Mouse (Mus musculus) forebrain, embryonic 12.5 days (tissue): ENCODE data around the gene Hsp90ab1. TPM values are rescaled to one million over a fixed set of nuclear protein-coding genes. Genes with fewer than 3 reads are reported as not detected.

ENCODE experiments used
- ATAC-seq: fragments of 200-750 bp; cut with Nextera tagmentation; 2 replicates; pipeline ENCODE4 v1.8.0; 2017; ENCODE audit warnings: moderate TSS enrichment; ENCODE audit not compliant: low FRiP score
- H3K27ac ChIP-seq: fragments of 300-500 bp; sonication (generic); 2 replicates; pipeline ENCODE4 v1.5.1; 2016; ENCODE audit warnings: mild to moderate bottlenecking
- H3K27me3 ChIP-seq: fragments of 300-500 bp; sonication (generic); 2 replicates; pipeline ENCODE4 v1.6.1; 2016; ENCODE audit warnings: mild to moderate bottlenecking
- H3K36me3 ChIP-seq: fragments of 300-500 bp; sonication (generic); replicated peaks from 2 replicates; pipeline ENCODE4 v1.6.1; 2016; ENCODE audit warnings: mild to moderate bottlenecking
- H3K4me1 ChIP-seq: fragments of 300-500 bp; sonication (generic); 2 replicates; pipeline ENCODE4 v1.6.1; 2016
- H3K4me2 ChIP-seq: fragments of 300-500 bp; sonication (generic); 2 replicates; pipeline ENCODE4 v1.6.1; 2016; ENCODE audit warnings: mild to moderate bottlenecking, moderate library complexity
- H3K4me3 ChIP-seq: fragments of 300-500 bp; sonication (generic); replicated peaks from 2 replicates; pipeline ENCODE4 v1.5.1; 2016; ENCODE audit warnings: mild to moderate bottlenecking
- H3K9ac ChIP-seq: fragments of 300-500 bp; sonication (generic); 2 replicates; pipeline ENCODE4 v1.6.1; 2016; ENCODE audit warnings: mild to moderate bottlenecking
- H3K9me3 ChIP-seq: fragments of 300-500 bp; sonication (generic); 2 replicates; pipeline ENCODE4 v1.6.1; 2016
- WGBS: fragments of 180-500 bp; shearing (Covaris S2); methylation state at CpG from one replicate; pipeline ENCODE4 v1.1.7; 2016; 5-methylcytosine and 5-hydroxymethylcytosine counted together
- polyA plus RNA-seq: library from polyadenylated mRNA; unstranded; fragments of >200 nt; fragmentation: Nextera tagmentation; extraction: Ambion mirVana; gene quantifications from 2 replicates; pipeline ENCODE4 v1.2.1, GENCODE M21; 2016

Gene Hsp90ab1
- polyA plus RNA-seq, result 1,580 and 1,603 TPM in 2 replicates

DNA sequence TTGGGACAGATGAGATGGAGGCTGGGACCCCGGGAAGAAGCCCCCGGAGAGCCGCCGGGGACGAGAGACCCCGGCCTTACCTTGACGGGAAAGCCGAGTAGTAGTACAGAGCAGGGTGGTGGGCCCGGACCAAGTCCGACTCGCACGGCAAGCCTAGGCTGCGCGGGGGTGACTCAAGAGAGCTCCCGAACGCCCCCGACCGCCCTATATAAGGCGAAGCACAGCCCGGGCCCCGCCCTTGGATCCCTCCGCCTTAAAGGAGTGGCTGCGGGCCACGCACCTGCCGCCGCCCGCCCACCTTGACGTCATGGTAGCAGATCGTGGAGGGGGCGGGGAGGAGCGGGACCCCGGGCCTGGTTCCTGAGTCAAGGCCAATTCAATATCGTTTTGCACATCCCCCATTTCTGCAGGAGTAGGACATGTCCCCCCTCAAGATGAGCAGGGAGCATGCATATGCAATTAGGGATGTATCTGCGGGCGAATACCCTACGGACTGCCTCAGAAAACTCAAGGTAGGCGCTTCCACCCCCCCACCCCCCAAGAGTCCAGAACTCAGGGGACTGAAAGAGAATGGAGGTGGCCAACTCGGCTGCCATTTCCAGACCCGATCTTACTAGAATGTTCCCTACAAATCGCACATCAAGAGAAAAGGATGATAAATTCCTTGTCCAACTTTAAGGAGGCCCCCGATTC is at the start of gene Hsp90ab1:
Gene Hsp90ab1 (minus strand): TSS at position 185 of the 693 bp plus-strand sequence.
- no peaks in the 10 kb centered on the region for H3K9me3 ChIP-seq
- peak; percentile 89 for ATAC-seq
- WGBS, result under 1% methylated on average over 41 of the region's 41 CpGs
- H3K9ac ChIP-seq, result peak within 1 kb of the TSS; percentile 95
- H3K36me3 ChIP-seq, result peaks cover 36% of the 10 kb centered on the region
- H3K4me1 ChIP-seq, result peaks cover 41% of the 10 kb centered on the region
- peak within 1 kb of the TSS; percentile 98 for H3K27ac ChIP-seq
- no peaks in the 10 kb centered on the region for H3K27me3 ChIP-seq
- H3K4me3 ChIP-seq, result peak within 1 kb of the TSS; percentile 97
- H3K4me2 ChIP-seq, result peak within 1 kb of the TSS; percentile 81

DNA sequence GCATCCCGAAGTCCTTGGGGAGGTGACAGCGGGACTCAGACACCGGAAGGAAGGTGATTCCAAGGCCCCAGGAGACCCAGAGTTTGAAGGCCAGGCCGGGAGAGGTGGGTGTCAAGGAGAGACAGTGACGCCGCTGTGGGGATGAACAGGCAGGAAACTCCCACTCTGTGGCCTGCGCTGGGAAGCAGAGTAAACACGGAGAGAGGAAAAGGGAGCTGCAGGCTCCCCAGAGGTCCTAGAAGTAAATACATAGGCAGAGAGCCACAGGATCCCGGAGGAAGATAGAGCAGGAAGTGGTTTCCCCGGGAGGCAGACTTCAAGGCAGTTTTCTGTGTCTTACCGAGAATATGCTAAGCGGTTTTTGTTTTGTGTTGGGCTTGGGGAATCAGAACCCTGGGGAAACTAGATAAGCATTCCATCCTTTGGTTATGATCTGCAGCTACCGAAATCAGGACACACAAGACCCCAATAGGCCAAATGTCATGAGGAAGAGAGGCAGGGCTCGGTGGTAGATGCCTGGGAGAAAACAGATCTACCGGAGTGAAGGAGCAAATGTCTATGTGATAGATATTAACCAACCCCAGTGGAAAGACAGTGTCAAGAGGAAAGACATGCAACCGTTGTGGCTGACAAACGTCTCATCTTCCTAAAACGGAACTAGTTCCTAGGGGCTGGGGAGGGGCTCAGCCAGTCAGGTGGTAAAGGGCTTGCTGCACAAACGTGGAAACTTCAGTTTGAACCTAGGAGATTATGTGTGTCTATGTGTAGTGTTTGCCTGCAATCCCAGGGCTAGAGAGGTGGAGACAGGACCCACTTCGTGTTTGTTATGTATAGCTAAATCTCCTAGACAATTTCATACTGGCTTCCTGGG is 46.5 kb upstream of the Hsp90ab1 start:
- Histone ChIP-seq H3K27me3 (peaks cover 4% of the 10 kb centered on the region; the same call in 1 of the 2 replicates), H3K27ac (peak overlapping the region; percentile 33; the same call in 1 of the 2 replicates), H3K4me3 (no peak overlapping the region; the same call in 1 of the 2 replicates), H3K4me1 (peaks cover 9% of the 10 kb centered on the region), H3K4me2 (peak overlapping the region; percentile 27), H3K36me3 (no peaks in the 10 kb centered on the region), H3K9ac (0 out of 2 replicates have a peak overlapping the region, but pooled peaks have one; percentile 22), H3K9me3 (no peaks in the 10 kb centered on the region)
- 37% methylated on average over 20 of the region's 20 CpGs for WGBS
- no peak for ATAC-seq

DNA sequence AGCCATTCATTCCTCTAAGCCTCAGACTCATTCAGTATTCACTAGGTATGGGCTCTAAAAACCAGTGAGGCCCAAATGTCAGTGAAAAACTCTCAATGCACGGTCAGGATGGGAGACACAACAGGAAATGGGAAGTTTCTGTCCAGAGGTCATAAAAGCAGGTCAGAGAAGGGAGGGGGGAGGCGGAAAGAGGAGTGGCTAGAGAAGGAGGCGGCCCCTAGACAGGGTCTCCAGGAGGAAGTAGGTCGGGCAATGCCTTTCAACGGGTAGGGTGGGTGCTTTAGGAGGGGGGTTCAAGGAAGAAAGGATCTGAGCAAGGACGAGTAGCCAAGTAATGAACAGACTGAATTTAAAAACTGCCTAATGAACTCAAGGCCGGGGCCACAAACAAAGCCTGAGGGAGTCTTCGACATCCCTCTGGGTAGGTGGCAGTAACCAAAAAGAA is 45.9 kb upstream of the Hsp90ab1 start:
- H3K4me2 ChIP-seq, result peak overlapping the region; percentile 27
- peaks cover 9% of the 10 kb centered on the region for H3K4me1 ChIP-seq
- no peak for ATAC-seq
- WGBS, result 12% methylated on average over 8 of the region's 8 CpGs
- H3K9ac ChIP-seq, result 0 out of 2 replicates have a peak overlapping the region, but pooled peaks have one; percentile 22
- no peak overlapping the region; the same call in 1 of the 2 replicates for H3K4me3 ChIP-seq
- peaks cover 4% of the 10 kb centered on the region; the same call in 1 of the 2 replicates for H3K27me3 ChIP-seq
- no peaks in the 10 kb centered on the region for H3K36me3 ChIP-seq
- H3K9me3 ChIP-seq, result no peaks in the 10 kb centered on the region
- 0 out of 2 replicates have a peak overlapping the region, but pooled peaks have one; percentile 33 for H3K27ac ChIP-seq

DNA sequence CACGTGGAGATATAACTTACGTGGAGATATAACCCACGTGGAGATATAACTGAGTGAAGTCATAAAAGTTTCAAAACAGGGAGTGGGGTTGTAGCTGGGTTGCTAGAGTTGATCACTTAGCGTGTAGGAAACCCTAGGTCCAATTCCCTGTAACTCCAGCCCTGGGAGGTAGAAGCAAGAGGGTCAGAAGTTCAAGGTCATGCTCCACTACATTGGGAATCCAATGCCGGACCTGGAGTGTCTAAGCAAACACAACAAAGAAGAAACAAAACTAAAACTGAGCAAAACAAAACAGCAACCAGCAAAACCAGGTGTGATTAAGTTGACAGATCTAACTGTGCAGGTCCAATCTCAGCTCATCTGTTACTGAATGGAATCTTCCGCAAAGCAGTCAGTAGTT is 44.6 kb upstream of the Hsp90ab1 start:
- Histone ChIP-seq H3K36me3 (no peaks in the 10 kb centered on the region), H3K27ac (no peak overlapping the region), H3K4me3 (no peak overlapping the region), H3K9ac (no peak overlapping the region), H3K4me1 (peaks cover 9% of the 10 kb centered on the region), H3K27me3 (peaks cover 4% of the 10 kb centered on the region; the same call in 1 of the 2 replicates), H3K4me2 (no peak overlapping the region), H3K9me3 (no peaks in the 10 kb centered on the region)
- no peak for ATAC-seq
- WGBS, result 95% methylated on average over 6 of the region's 6 CpGs

DNA sequence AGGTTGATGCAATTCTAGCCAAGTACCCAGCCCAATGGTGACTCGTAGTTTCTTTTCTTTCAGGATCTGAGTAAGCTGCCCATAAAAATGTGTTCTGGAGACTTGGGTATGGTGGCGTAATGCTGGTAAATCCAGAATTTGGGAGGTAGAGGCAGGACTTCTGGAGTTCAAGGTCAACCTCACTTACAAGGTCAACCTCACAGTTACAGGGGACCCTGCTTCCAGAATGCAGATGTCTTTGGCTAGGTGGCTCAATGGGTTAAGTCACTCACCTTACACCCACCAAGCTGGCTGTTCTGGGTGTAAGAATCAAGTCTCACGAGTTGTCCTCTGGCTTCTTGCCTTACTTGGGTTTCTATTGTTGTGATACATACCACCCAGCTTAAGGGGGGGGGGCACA is 43.6 kb upstream of the Hsp90ab1 start:
- no peaks in the 10 kb centered on the region for H3K36me3 ChIP-seq
- H3K27ac ChIP-seq, result no peak overlapping the region
- H3K4me1 ChIP-seq, result peaks cover 9% of the 10 kb centered on the region
- 85% methylated on average over 3 of the region's 3 CpGs for WGBS
- H3K9ac ChIP-seq, result no peak overlapping the region
- no peak overlapping the region for H3K4me3 ChIP-seq
- no peak overlapping the region for H3K4me2 ChIP-seq
- no peaks in the 10 kb centered on the region for H3K9me3 ChIP-seq
- no peak for ATAC-seq
- H3K27me3 ChIP-seq, result peaks cover 4% of the 10 kb centered on the region; the same call in 1 of the 2 replicates

DNA sequence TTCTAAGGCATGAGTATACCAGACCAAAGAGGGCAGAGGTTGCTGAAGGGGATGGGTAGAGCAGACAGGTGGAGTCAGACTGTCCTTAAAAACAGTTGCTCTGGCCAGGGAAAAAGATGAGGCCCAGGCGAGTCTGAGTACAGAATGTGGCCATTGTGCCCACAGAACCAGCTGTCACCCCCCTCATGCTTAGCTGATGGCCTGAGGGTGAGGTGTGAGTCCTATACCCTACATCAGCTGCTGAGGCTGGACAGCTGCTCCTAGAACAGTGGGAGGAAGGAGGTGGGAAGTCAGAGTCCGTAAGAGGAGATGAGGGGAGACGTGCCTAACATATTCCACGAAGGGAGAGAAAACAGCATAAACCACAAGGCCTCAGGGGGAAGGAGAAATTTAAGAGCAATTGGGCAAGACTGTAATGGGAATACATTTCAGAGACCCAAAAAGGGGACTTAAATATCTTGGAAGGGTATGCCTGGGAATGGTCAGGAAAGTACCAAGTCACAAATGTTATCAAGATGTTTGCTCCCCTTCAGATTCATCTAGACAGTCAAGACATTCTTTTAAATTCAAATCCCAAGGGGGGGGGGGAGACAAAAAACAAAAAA is 43.1 kb upstream of the Hsp90ab1 start:
- no peak overlapping the region for H3K4me2 ChIP-seq
- H3K9me3 ChIP-seq, result no peaks in the 10 kb centered on the region
- no peak overlapping the region for H3K4me3 ChIP-seq
- H3K27me3 ChIP-seq, result peaks cover 4% of the 10 kb centered on the region; the same call in 1 of the 2 replicates
- no peak overlapping the region for H3K9ac ChIP-seq
- peaks cover 9% of the 10 kb centered on the region for H3K4me1 ChIP-seq
- whole genome bisulfite sequencing, result 74% methylated on average over 4 of the region's 4 CpGs
- no peaks in the 10 kb centered on the region for H3K36me3 ChIP-seq
- no peak overlapping the region for H3K27ac ChIP-seq
- ATAC-seq, result no peak

DNA sequence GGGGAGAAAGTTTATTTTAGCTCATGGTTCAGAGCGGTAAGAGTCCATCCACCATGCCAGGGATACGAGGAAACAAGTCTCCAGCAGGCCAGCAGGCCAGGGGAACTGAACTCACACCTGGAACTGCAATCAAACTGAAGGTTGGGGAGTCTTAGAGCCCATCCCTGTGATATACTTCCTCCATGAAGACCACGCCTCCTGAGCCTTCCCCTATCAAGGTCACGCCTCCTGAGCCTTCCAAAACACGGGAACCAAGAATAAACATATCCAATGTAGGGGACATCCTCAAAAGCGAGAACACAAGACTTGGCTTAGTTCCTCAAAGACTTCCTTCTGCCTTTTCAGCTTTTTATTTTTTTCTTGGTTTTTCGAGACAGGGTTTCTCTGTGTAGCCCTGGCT is 39.9 kb upstream of the Hsp90ab1 start:
- Histone ChIP-seq H3K4me1 (peaks cover 8% of the 10 kb centered on the region; the same call in 1 of the 2 replicates), H3K4me2 (no peak overlapping the region), H3K27ac (no peak overlapping the region), H3K9me3 (no peaks in the 10 kb centered on the region), H3K27me3 (no peaks in the 10 kb centered on the region), H3K4me3 (no peak overlapping the region), H3K9ac (no peak overlapping the region), H3K36me3 (no peaks in the 10 kb centered on the region)
- WGBS, result 90% methylated on average over 7 of the region's 7 CpGs
- ATAC-seq, result no peak

DNA sequence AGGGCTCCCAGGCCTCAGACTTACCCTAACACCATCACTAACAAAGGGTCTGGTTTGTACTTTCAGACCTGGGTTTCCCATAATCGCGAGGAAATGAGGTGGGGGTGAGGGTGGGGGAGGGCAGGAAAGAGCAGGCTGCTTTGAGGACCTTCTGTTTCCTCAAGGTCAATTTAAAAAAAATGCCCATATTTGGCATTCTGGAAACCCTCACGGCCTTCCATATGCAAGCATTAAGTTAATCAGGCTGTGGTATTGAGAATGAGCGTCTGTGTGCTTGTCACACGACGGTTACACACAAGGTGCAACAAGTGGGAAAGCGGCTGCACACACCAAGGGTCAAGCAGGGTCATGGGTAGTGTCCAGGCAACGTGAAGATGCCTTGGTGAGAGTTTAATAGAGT is 38.9 kb upstream of the Hsp90ab1 start:
- H3K27ac ChIP-seq, result no peak overlapping the region
- ATAC-seq, result no peak
- no peaks in the 10 kb centered on the region for H3K9me3 ChIP-seq
- no peak overlapping the region for H3K9ac ChIP-seq
- WGBS, result 88% methylated on average over 8 of the region's 8 CpGs
- H3K27me3 ChIP-seq, result no peaks in the 10 kb centered on the region
- peaks cover 8% of the 10 kb centered on the region; the same call in 1 of the 2 replicates for H3K4me1 ChIP-seq
- H3K4me3 ChIP-seq, result no peak overlapping the region
- no peaks in the 10 kb centered on the region for H3K36me3 ChIP-seq
- no peak overlapping the region for H3K4me2 ChIP-seq

DNA sequence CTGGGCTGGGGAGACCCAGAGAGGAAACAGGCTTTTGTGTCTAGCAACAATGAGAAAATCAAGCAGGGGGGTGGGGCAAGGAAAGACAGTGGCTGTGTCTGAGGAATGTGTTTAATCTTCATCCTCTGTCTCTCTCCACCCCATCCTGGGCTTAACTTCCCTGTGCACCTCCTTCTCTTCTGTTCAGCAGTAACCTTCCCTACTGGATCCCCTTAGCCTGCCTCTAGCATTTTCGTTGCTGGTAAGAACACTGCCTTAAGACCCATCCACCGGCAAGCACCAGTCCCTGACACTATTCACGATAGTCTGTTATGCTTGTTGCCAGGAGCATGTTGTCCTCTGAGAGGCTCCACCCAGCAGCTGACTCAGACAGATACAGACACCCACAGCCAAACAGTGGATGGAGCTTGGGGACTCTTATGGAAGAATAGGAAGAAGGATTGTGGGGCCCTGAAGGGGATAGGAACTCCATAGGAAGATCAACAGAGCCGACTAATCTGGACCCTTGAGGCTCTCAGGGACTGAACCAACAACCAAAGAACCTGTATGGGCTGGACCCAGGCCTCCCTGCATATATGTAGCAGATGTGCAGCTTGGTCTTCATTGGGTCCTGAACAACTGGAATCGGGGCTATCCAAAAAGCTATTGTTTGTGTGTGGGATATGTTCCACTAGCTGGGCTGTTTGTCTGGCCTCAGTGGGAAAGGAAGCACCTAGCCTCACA is 37.2 kb upstream of the Hsp90ab1 start:
- Histone ChIP-seq H3K36me3 (no peaks in the 10 kb centered on the region), H3K9me3 (no peaks in the 10 kb centered on the region), H3K9ac (no peak overlapping the region), H3K4me2 (no peak overlapping the region), H3K4me1 (peaks cover 8% of the 10 kb centered on the region; the same call in 1 of the 2 replicates), H3K27me3 (no peaks in the 10 kb centered on the region), H3K4me3 (no peak overlapping the region), H3K27ac (no peak overlapping the region)
- 32% methylated on average over 5 of the region's 5 CpGs for WGBS
- ATAC-seq, result no peak; the same call in 1 of the 2 replicates

DNA sequence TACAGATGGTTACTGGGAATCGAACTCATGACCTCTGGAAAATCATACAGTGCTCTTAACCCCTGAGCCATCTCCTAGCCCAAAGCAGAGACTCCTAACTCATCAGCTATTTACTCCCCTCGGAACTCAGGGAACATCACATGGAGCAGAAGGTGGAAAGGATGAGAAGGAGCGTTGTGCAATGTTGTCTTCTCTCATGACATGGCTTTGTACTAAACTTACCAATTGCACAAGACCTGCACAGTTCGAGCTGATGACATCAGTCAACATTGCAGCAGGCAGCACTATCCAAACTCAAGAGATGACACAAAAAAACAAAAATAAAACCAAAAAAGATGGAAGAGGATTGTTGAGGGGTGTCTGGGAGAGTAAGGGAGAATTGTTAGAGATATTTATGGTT is 35.3 kb upstream of the Hsp90ab1 start:
- Histone ChIP-seq H3K36me3 (no peaks in the 10 kb centered on the region), H3K27ac (no peak overlapping the region), H3K9me3 (no peaks in the 10 kb centered on the region), H3K4me3 (no peak overlapping the region), H3K27me3 (peaks cover 6% of the 10 kb centered on the region; the same call in 1 of the 2 replicates), H3K9ac (no peak overlapping the region), H3K4me1 (peaks cover 8% of the 10 kb centered on the region; the same call in 1 of the 2 replicates), H3K4me2 (no peak overlapping the region)
- no peak for ATAC-seq
- WGBS, result 92% methylated on average over 4 of the region's 4 CpGs

DNA sequence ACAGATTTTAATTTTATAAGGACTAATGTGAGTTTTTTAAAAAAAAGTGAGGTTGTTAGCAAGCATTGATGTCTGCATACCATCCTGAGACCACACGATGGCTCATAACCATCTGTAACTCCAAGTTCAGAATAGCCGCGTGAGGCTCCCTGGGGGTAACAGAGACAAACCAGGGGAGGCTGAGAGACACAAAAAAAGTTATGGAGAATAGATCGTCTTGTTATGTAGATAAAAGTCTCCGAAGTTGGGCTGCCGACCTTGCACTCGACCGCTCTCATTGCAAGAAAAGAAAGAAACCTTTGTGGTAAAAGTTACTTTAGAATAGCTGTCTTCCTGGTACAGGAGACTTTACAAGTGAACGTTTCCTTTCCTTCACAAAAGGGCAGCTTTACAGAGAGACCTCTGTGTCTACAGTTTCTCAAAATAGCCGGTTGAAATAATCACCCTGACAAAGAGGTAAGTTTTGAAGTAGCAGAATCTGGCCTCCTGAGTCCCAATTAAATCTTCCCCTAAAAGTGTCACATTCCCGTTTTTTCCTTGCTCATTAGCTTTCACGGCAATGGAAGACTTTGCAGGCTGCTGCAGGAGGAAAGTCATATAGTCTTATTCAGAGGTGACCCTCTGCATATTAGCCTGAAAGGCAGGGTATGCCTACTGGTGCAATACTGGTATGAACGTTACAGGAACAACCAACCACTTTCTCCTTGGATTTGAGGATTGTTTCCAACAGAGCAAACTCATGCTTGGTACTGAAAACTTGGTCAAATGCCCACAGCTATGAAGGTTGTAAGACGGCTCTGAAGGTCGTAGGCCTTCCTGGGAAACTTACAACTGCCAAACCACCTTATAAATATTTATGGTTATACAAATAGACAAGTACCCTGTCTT is 34.2 kb upstream of the Hsp90ab1 start:
- 78% methylated on average over 15 of the region's 15 CpGs for WGBS
- H3K4me3 ChIP-seq, result no peak overlapping the region
- no peaks in the 10 kb centered on the region for H3K9me3 ChIP-seq
- peaks cover 8% of the 10 kb centered on the region; the same call in 1 of the 2 replicates for H3K4me1 ChIP-seq
- H3K9ac ChIP-seq, result no peak overlapping the region
- peaks cover 9% of the 10 kb centered on the region for H3K27me3 ChIP-seq
- no peaks in the 10 kb centered on the region for H3K36me3 ChIP-seq
- no peak overlapping the region for H3K4me2 ChIP-seq
- ATAC-seq, result no peak
- H3K27ac ChIP-seq, result no peak overlapping the region
